Mouse (Mus musculus): ENCODE data around the gene Dstyk.

DNA sequence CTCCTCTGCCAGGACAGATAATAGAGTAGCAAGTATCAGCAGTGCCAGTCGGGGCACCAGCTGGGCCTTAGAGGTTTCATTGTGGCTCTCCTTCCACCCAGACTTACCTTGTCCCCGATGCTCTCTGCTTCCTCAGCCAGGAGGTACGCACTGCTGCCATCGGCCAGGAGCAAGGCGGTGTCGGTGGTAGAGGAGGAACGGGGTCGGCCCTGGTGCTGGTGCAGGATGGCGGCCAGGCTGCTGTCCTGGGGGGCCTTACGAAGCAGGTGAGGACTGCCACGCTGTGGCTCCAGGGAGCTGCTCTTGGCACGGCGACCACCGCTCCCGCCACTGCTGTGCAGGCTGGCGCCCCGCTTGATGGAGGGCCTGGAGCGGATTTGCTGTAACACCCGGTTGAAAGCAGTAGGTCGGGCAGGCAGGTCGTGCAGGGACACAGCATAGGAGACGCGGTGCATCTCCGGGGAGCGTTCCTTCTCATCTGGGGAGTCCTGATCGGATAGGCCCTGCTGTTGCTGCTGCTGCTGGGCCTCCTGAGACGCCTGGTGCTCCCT is 36.7 kb upstream of the Dstyk start:
- TF ChIP-seq CTCF (IDR thresholded peaks at IDR 0.05; ENCODE audit: extremely low read depth, insufficient read length, insufficient replicate concordance, low read depth, low read length) (no peak), POLR2A (IDR thresholded peaks at IDR 0.05; ENCODE audit: low read depth, low read length) (no peak)

Measured in small intestine, adult 2 months (tissue).